Mouse (Mus musculus) MEL (cell line): Measurements from ENCODE around the gene Slc17a1. TPM values are rescaled to one million over a fixed set of nuclear protein-coding genes. Genes with fewer than 3 reads are reported as not detected.

Experiments
- DNase-seq: peaks from one replicate; pipeline ENCODE4 v3.0.0; 2011; ENCODE audit warnings: low read depth, low spot score
- H3K27ac ChIP-seq: 2 replicates; pipeline ENCODE4 v1.5.1; 2012; ENCODE audit warnings: low read depth, mild to moderate bottlenecking, control low read depth, low read length, moderate library complexity; ENCODE audit not compliant: control insufficient read depth
- H3K27me3 ChIP-seq, 2 experiments: fragments of 150-350 bp in 1 of 2; sonication (generic) in 1 of 2; 2 replicates each; pipeline ENCODE4 v1.6.1; 2012; ENCODE audit warnings: low read length in 2 of 2, mild to moderate bottlenecking in 2 of 2, improper control_type of control experiment in 1 of 2, moderate library complexity in 1 of 2; ENCODE audit not compliant: insufficient read depth in 2 of 2, control insufficient read depth in 1 of 2
- H3K36me3 ChIP-seq, 2 experiments: 2 replicates each; pipeline ENCODE4 v1.6.1; 2012 to 2014; ENCODE audit warnings: low read length in 2 of 2, improper control_type of control experiment in 1 of 2, inconsistent platforms in 1 of 2, mild to moderate bottlenecking in 1 of 2; ENCODE audit not compliant: insufficient read depth in 2 of 2, control insufficient read depth in 1 of 2
- H3K4me1 ChIP-seq, 2 experiments: fragments of 150-350 bp in 1 of 2; sonication (generic) in 1 of 2; 2 replicates each; pipeline ENCODE4 v1.6.1; 2012; ENCODE audit warnings: low read length in 2 of 2, improper control_type of control experiment in 1 of 2, mild to moderate bottlenecking in 1 of 2; ENCODE audit not compliant: insufficient read depth in 2 of 2, control insufficient read depth in 1 of 2
- H3K4me3 ChIP-seq, 2 experiments: fragments of 150-350 bp in 1 of 2; sonication (generic) in 1 of 2; 2 replicates each; pipeline ENCODE4 v1.5.1; 2012; ENCODE audit warnings: low read depth in 2 of 2, low read length in 2 of 2, mild to moderate bottlenecking in 2 of 2, moderate library complexity in 2 of 2, control low read depth in 1 of 2, improper control_type of control experiment in 1 of 2; ENCODE audit not compliant: control insufficient read depth in 1 of 2, insufficient read depth in 1 of 2
- H3K79me2 ChIP-seq: 2 replicates; pipeline ENCODE4 v1.6.1; 2012; ENCODE audit warnings: mild to moderate bottlenecking, low read length, moderate library complexity; ENCODE audit not compliant: control insufficient read depth, poor library complexity, insufficient read depth
- H3K9ac ChIP-seq: 2 replicates; pipeline ENCODE4 v1.6.1; 2012; ENCODE audit warnings: low read depth, mild to moderate bottlenecking, control low read depth, low read length, moderate library complexity; ENCODE audit not compliant: control insufficient read depth, poor library complexity, severe bottlenecking
- H3K9me3 ChIP-seq: fragments of 150-350 bp; sonication (generic); replicated peaks from 2 replicates; pipeline ENCODE4 v1.6.1; 2012; ENCODE audit warnings: mild to moderate bottlenecking, low read length, improper control_type of control experiment, moderate library complexity; ENCODE audit not compliant: insufficient read depth
- BHLHE40 ChIP-seq: IDR thresholded peaks from 2 replicates; pipeline ENCODE4 v1.6.1; 2012; ENCODE audit warnings: low read depth, mild to moderate bottlenecking, inconsistent platforms, low read length, improper control_type of control experiment, borderline replicate concordance
- CHD1 ChIP-seq: IDR thresholded peaks from 2 replicates; pipeline ENCODE4 v1.6.1; 2012; ENCODE audit warnings: low read depth, mild to moderate bottlenecking, inconsistent platforms, low read length, improper control_type of control experiment
- ELF1 ChIP-seq: IDR thresholded peaks from 2 replicates; pipeline ENCODE4 v1.6.1; 2014; ENCODE audit warnings: low read depth, mild to moderate bottlenecking, inconsistent platforms, low read length, improper control_type of control experiment, moderate library complexity
- EP300 ChIP-seq, 2 experiments: IDR thresholded peaks; 2 replicates each; pipeline ENCODE4 v1.6.1; 2011; ENCODE audit warnings: improper control_type of control experiment in 2 of 2, low read length in 2 of 2, low read depth in 1 of 2, mild to moderate bottlenecking in 1 of 2
- ETS1 ChIP-seq: IDR thresholded peaks from 2 replicates; pipeline ENCODE4 v1.6.1; 2012; ENCODE audit warnings: low read depth, mild to moderate bottlenecking, inconsistent platforms, low read length, improper control_type of control experiment, moderate library complexity
- GATA1 ChIP-seq: IDR thresholded peaks from 2 replicates; pipeline ENCODE4 v1.6.1; 2011; ENCODE audit warnings: low read depth, low read length, improper control_type of control experiment
- HCFC1 ChIP-seq: IDR thresholded peaks from 2 replicates; pipeline ENCODE4 v1.6.1; 2012; ENCODE audit warnings: low read depth, mild to moderate bottlenecking, inconsistent platforms, low read length, improper control_type of control experiment, moderate library complexity
- KAT2A ChIP-seq: conservative IDR thresholded peaks from 2 replicates; pipeline ENCODE4 v1.6.1; 2012; ENCODE audit warnings: low read depth, low read length, improper control_type of control experiment, inconsistent platforms
- MAFK ChIP-seq: IDR thresholded peaks from 2 replicates; pipeline ENCODE4 v1.6.1; 2011; ENCODE audit warnings: low read depth, mild to moderate bottlenecking, low read length, improper control_type of control experiment, borderline replicate concordance
- MAZ ChIP-seq: IDR thresholded peaks from 2 replicates; pipeline ENCODE4 v1.6.1; 2012; ENCODE audit warnings: low read depth, mild to moderate bottlenecking, inconsistent platforms, low read length, improper control_type of control experiment
- MEF2A ChIP-seq: IDR thresholded peaks from 2 replicates; pipeline ENCODE4 v1.6.1; 2014; ENCODE audit warnings: low read depth, mild to moderate bottlenecking, inconsistent platforms, low read length, improper control_type of control experiment; ENCODE audit not compliant: poor library complexity, insufficient replicate concordance, severe bottlenecking; ENCODE audit errors: extremely low read depth
- MXI1 ChIP-seq: IDR thresholded peaks from 2 replicates; pipeline ENCODE4 v1.6.1; 2011; ENCODE audit warnings: mild to moderate bottlenecking, low read depth, low read length, improper control_type of control experiment
- MYB ChIP-seq: IDR thresholded peaks from 2 replicates; pipeline ENCODE4 v1.6.1; 2011; ENCODE audit warnings: mild to moderate bottlenecking, low read depth, low read length, improper control_type of control experiment
- MYC ChIP-seq: IDR thresholded peaks from 2 replicates; pipeline ENCODE4 v1.6.1; 2011; ENCODE audit warnings: low read depth, mild to moderate bottlenecking, low read length, improper control_type of control experiment, moderate library complexity
- NELFE ChIP-seq: IDR thresholded peaks from 2 replicates; pipeline ENCODE4 v1.6.1; 2011; ENCODE audit warnings: low read depth, low read length, improper control_type of control experiment
- POLR2A ChIP-seq, 2 experiments: IDR thresholded peaks; 2 replicates each; pipeline ENCODE4 v1.6.1; 2011 to 2012; ENCODE audit warnings: low read length in 2 of 2, mild to moderate bottlenecking in 2 of 2, control low read depth in 1 of 2, improper control_type of control experiment in 1 of 2, low read depth in 1 of 2, moderate library complexity in 1 of 2; ENCODE audit not compliant: control insufficient read depth in 1 of 2, insufficient read depth in 1 of 2, poor library complexity in 1 of 2
- POLR2AphosphoS2 ChIP-seq: IDR thresholded peaks from 2 replicates; pipeline ENCODE4 v1.6.1; 2011; ENCODE audit warnings: low read length, improper control_type of control experiment
- POLR2AphosphoS5 ChIP-seq: IDR thresholded peaks from 2 replicates; pipeline ENCODE4 v1.6.1; 2012; ENCODE audit warnings: low read depth, borderline replicate concordance, mild to moderate bottlenecking, inconsistent platforms, low read length, moderate library complexity, mixed read lengths
- RCOR1 ChIP-seq: IDR thresholded peaks from 2 replicates; pipeline ENCODE4 v1.6.1; 2012; ENCODE audit warnings: low read depth, mild to moderate bottlenecking, inconsistent platforms, low read length, improper control_type of control experiment
- SIN3A ChIP-seq: IDR thresholded peaks from 2 replicates; pipeline ENCODE4 v1.6.1; 2012; ENCODE audit warnings: low read length, improper control_type of control experiment, inconsistent platforms
- TAL1 ChIP-seq: IDR thresholded peaks from 2 replicates; pipeline ENCODE4 v1.6.1; 2012; ENCODE audit warnings: mild to moderate bottlenecking, inconsistent platforms, low read length, moderate library complexity, mixed read lengths
- TBP ChIP-seq: IDR thresholded peaks from 2 replicates; pipeline ENCODE4 v1.8.0; 2011; ENCODE audit warnings: low read depth, low read length, improper control_type of control experiment
- TCF12 ChIP-seq: IDR thresholded peaks from 2 replicates; pipeline ENCODE4 v1.6.1; 2014; ENCODE audit warnings: low read depth, mild to moderate bottlenecking, inconsistent platforms, low read length, improper control_type of control experiment, moderate library complexity
- UBTF ChIP-seq: IDR thresholded peaks from 2 replicates; pipeline ENCODE4 v1.6.1; 2012; ENCODE audit warnings: low read depth, mild to moderate bottlenecking, inconsistent platforms, low read length, improper control_type of control experiment, moderate library complexity, borderline replicate concordance; ENCODE audit not compliant: insufficient read depth
- USF2 ChIP-seq, 2 experiments: IDR thresholded peaks; 2 replicates each; pipeline ENCODE4 v1.6.1; 2011 to 2012; ENCODE audit warnings: improper control_type of control experiment in 2 of 2, low read length in 2 of 2, borderline replicate concordance in 1 of 2, inconsistent platforms in 1 of 2, low read depth in 1 of 2, mild to moderate bottlenecking in 1 of 2; ENCODE audit not compliant: insufficient read depth in 1 of 2
- ZC3H11A ChIP-seq: IDR thresholded peaks from 2 replicates; pipeline ENCODE4 v1.6.1; 2012; ENCODE audit warnings: low read depth, mild to moderate bottlenecking, inconsistent platforms, low read length, improper control_type of control experiment
- ZKSCAN1 ChIP-seq: IDR thresholded peaks from 2 replicates; pipeline ENCODE4 v1.6.1; 2012; ENCODE audit warnings: low read depth, mild to moderate bottlenecking, inconsistent platforms, low read length, improper control_type of control experiment, moderate library complexity
- ZNF384 ChIP-seq: IDR thresholded peaks from 2 replicates; pipeline ENCODE4 v1.6.1; 2012; ENCODE audit warnings: low read depth, mild to moderate bottlenecking, inconsistent platforms, low read length, improper control_type of control experiment
- polyA plus RNA-seq, 2 experiments: library from polyadenylated mRNA; stranded (reverse) in 1 of 2; unstranded in 1 of 2; fragments of >175 nt in 1 of 2; fragments of >200 nt in 1 of 2; gene quantifications; 2 replicates each; pipeline versions ENCODE4 v1.2.1 to v1.2.4; 2012; ENCODE audit warnings: low replicate concordance in 2 of 2, low read depth in 1 of 2; ENCODE audit not compliant: insufficient read length in 2 of 2, insufficient read depth in 1 of 2, missing spikeins in 1 of 2
- total RNA-seq: library from RNA; depleted of rRNA; stranded (reverse); fragments of 300-350 nt; gene quantifications from 2 replicates; pipeline ENCODE4 v1.2.3, GENCODE M21; 2012

Slc17a1 gene
- total and polyA plus RNA-seq, 3 experiments: not detected

- TF ChIP-seq CHD1 (no peak), USF2 (IDR thresholded peaks at IDR 0.05; ENCODE audit: borderline replicate concordance in 1 of 2, insufficient read depth in 1 of 2, low read depth in 1 of 2, low read length in 2 of 2) (no peak), ZKSCAN1 (no peak), KAT2A (no peak), POLR2AphosphoS2 (no peak), TBP (peak; percentile 67; the same call in 1 of the 2 replicates), MEF2A (0 out of 2 replicates have a peak, but pooled peaks have one; percentile 8), MAFK (no peak), MYC (peak; percentile 97), UBTF (no peak), ELF1 (no peak), HCFC1 (no peak; the same call in none of the 2 replicates), POLR2AphosphoS5 (no peak)
Measured at GRCm38 (mm10) chr13:23913791-23914306, 46.3 kb downstream of the Slc17a1 start (continued).

GRCm38 (mm10) chr13:23914376-23915167 lies 47.0 kb downstream of the Slc17a1 start, which contains the start of gene Slc17a4:
Gene Slc17a4, minus strand, starts transcription at chr13:23915009.
- Histone ChIP-seq H3K4me1 (peaks cover 26 to 45% of the 10 kb centered on the region in 2 experiments), H3K36me3 (peaks cover 0 to 46% of the 10 kb centered on the region in 2 experiments; a peak in 2 of 4 replicates), H3K79me2 (no peaks in the 10 kb centered on the region), H3K27me3 (no peaks in the 10 kb centered on the region), H3K4me3 (peak within 1 kb of the TSS; percentile 33 to 39), H3K9ac (peak within 1 kb of the TSS; percentile 37), H3K9me3 (no peaks in the 10 kb centered on the region), H3K27ac (peak within 1 kb of the TSS; percentile 93)
- TF ChIP-seq TBP (no peak), TCF12 (peak; percentile 82), ETS1 (peak; percentile 93), TAL1 (peak; percentile 79), CHD1 (no peak), UBTF (no peak), BHLHE40 (peak; percentile 60; the same call in 1 of the 2 replicates), ZC3H11A (no peak; the same call in 1 of the 2 replicates), POLR2A (IDR thresholded peaks at IDR 0.05; ENCODE audit: control insufficient read depth in 1 of 2, insufficient read depth in 1 of 2, low read depth in 1 of 2, low read length in 2 of 2, poor library complexity in 1 of 2) (no peak), ZNF384 (no peak), MXI1 (0 out of 2 replicates have a peak, but pooled peaks have one; percentile 39), RCOR1 (peak; percentile 80), GATA1 (peak; percentile 83), MYB (0 out of 2 replicates have a peak, but pooled peaks have one; percentile 23), KAT2A (no peak), MAFK (0 out of 2 replicates have a peak, but pooled peaks have one; percentile 19), MEF2A (no peak), EP300 (IDR thresholded peaks at IDR 0.05; ENCODE audit: low read depth in 1 of 2, low read length in 2 of 2) (peak; percentile 84 to 86), SIN3A (peak; percentile 56), MYC (no peak), HCFC1 (no peak), NELFE (no peak), MAZ (no peak)
- DNase-seq: peak; percentile 83
